Mouse (Mus musculus) heart, embryonic 11.5 days (tissue): ENCODE results near the gene Polk. TPM values are rescaled to one million over a fixed set of nuclear protein-coding genes. Genes with fewer than 3 reads are reported as not detected.

ENCODE experiments used
- ATAC-seq: fragments of 200-750 bp; cut with Nextera tagmentation; replicated peaks from 2 replicates; pipeline ENCODE4 v1.8.0; 2017; ENCODE audit warnings: moderate library complexity; ENCODE audit not compliant: insufficient number of reproducible peaks, low FRiP score, low TSS enrichment
- H3K27ac ChIP-seq: fragments of 300-500 bp; sonication (generic); 2 replicates; pipeline ENCODE4 v1.5.1; 2014; ENCODE audit warnings: mild to moderate bottlenecking, low read depth, low read length
- H3K27me3 ChIP-seq: fragments of 300-500 bp; sonication (generic); 2 replicates; pipeline ENCODE4 v1.6.1; 2014; ENCODE audit warnings: mild to moderate bottlenecking, low read length, mixed read lengths; ENCODE audit not compliant: control insufficient read depth, insufficient read depth
- H3K36me3 ChIP-seq: fragments of 300-500 bp; sonication (generic); 2 replicates; pipeline ENCODE4 v1.6.1; 2014; ENCODE audit warnings: mild to moderate bottlenecking, low read length, moderate library complexity, mixed read lengths; ENCODE audit not compliant: control insufficient read depth, insufficient read depth
- H3K4me1 ChIP-seq: fragments of 300-500 bp; sonication (generic); 2 replicates; pipeline ENCODE4 v1.6.1; 2014; ENCODE audit warnings: low read length; ENCODE audit not compliant: control insufficient read depth, insufficient read depth
- H3K4me2 ChIP-seq: fragments of 300-500 bp; sonication (generic); 2 replicates; pipeline ENCODE4 v1.6.1; 2014; ENCODE audit warnings: mild to moderate bottlenecking, moderate library complexity
- H3K4me3 ChIP-seq: fragments of 300-500 bp; sonication (generic); 2 replicates; pipeline ENCODE4 v1.5.1; 2014; ENCODE audit warnings: low read depth, low read length
- H3K9ac ChIP-seq: fragments of 300-500 bp; sonication (generic); 2 replicates; pipeline ENCODE4 v1.6.1; 2014; ENCODE audit warnings: mild to moderate bottlenecking, low read depth, low read length, moderate library complexity
- H3K9me3 ChIP-seq: fragments of 300-500 bp; sonication (generic); replicated peaks from 2 replicates; pipeline ENCODE4 v1.6.1; 2016; ENCODE audit warnings: low read length; ENCODE audit not compliant: control insufficient read depth
- WGBS: fragments of 180-500 bp; shearing (Covaris S2); extraction: QIAGEN DNeasy Blood & Tissue Kit; methylation state at CpG from one replicate; pipeline ENCODE4 v1.1.7; 2014; ENCODE audit not compliant: insufficient replicate concordance; 5-methylcytosine and 5-hydroxymethylcytosine counted together
- polyA plus RNA-seq: library from polyadenylated mRNA; unstranded; fragments of >200 nt; fragmentation: Nextera tagmentation; extraction: Ambion mirVana; gene quantifications from 2 replicates; pipeline ENCODE4 v1.2.1, GENCODE M21; 2014

Polk gene
- polyA plus RNA-seq = 5.8 and 7.6 TPM in 2 replicates

- Histone ChIP-seq H3K27ac (peak within 1 kb of the TSS; percentile 92), H3K4me1 (peaks cover 3% of the 10 kb centered on the region; the same call in 1 of the 2 replicates), H3K36me3 (no peaks in the 10 kb centered on the region), H3K4me3 (peak within 1 kb of the TSS; percentile 97), H3K4me2 (peak within 1 kb of the TSS; percentile 79), H3K27me3 (no peaks in the 10 kb centered on the region), H3K9me3 (no peaks in the 10 kb centered on the region), H3K9ac (peak within 1 kb of the TSS; percentile 93)
- WGBS = under 1% methylated on average over 48 of the region's 50 CpGs
- peak; percentile 100 for ATAC-seq
These were observed at the start of gene Polk, which contains the start of gene Col4a3bp for GRCm38 (mm10) chr13:96542081-96542889. Gene Polk, minus strand, starts transcription at chr13:96542579. Gene Col4a3bp, plus strand, starts transcription at chr13:96542618.

GRCm38 (mm10) chr13:96588642-96589041 lies 46.3 kb upstream of the Polk start:
- H3K27me3 ChIP-seq = no peaks in the 10 kb centered on the region
- no peak for ATAC-seq
- 76% methylated on average over 1 of the region's 1 CpGs for WGBS

GRCm38 (mm10) chr13:96586540-96586939 lies 44.2 kb upstream of the Polk start:
- WGBS = 96% methylated on average over 5 of the region's 5 CpGs
- H3K36me3 ChIP-seq = no peaks in the 10 kb centered on the region
- H3K27me3 ChIP-seq = no peaks in the 10 kb centered on the region
- H3K4me3 ChIP-seq = no peak overlapping the region
- H3K4me1 ChIP-seq = no peaks in the 10 kb centered on the region
- no peak overlapping the region for H3K4me2 ChIP-seq
- H3K9me3 ChIP-seq = no peaks in the 10 kb centered on the region
- no peak overlapping the region for H3K27ac ChIP-seq
- no peak for ATAC-seq
- H3K9ac ChIP-seq = no peak overlapping the region

More at GRCm38 (mm10) chr13:96588642-96589041, 46.3 kb upstream of the Polk start:
- Histone ChIP-seq H3K27ac (no peak overlapping the region), H3K4me1 (no peaks in the 10 kb centered on the region), H3K4me2 (no peak overlapping the region), H3K4me3 (no peak overlapping the region), H3K9me3 (no peaks in the 10 kb centered on the region), H3K9ac (no peak overlapping the region), H3K36me3 (no peaks in the 10 kb centered on the region)

GRCm38 (mm10) chr13:96584201-96584600 lies 41.8 kb upstream of the Polk start:
- no peaks in the 10 kb centered on the region for H3K4me1 ChIP-seq
- no peak overlapping the region for H3K4me3 ChIP-seq
- no peaks in the 10 kb centered on the region for H3K27me3 ChIP-seq
- no peaks in the 10 kb centered on the region for H3K9me3 ChIP-seq
- H3K9ac ChIP-seq = no peak overlapping the region
- H3K27ac ChIP-seq = no peak overlapping the region
- no peak for ATAC-seq
- WGBS = 85% methylated on average over 2 of the region's 2 CpGs
- no peaks in the 10 kb centered on the region for H3K36me3 ChIP-seq
- H3K4me2 ChIP-seq = no peak overlapping the region

GRCm38 (mm10) chr13:96579979-96580378 lies 37.6 kb upstream of the Polk start:
- no peaks in the 10 kb centered on the region for H3K27me3 ChIP-seq
- no peak for ATAC-seq
- 91% methylated on average over 1 of the region's 1 CpGs for WGBS
- H3K27ac ChIP-seq = no peak overlapping the region
- no peaks in the 10 kb centered on the region for H3K4me1 ChIP-seq
- no peak overlapping the region for H3K4me3 ChIP-seq
- H3K9me3 ChIP-seq = no peaks in the 10 kb centered on the region
- no peak overlapping the region for H3K4me2 ChIP-seq
- H3K9ac ChIP-seq = no peak overlapping the region
- H3K36me3 ChIP-seq = no peaks in the 10 kb centered on the region

GRCm38 (mm10) chr13:96579104-96579503 lies 36.7 kb upstream of the Polk start:
- H3K4me3 ChIP-seq = no peak overlapping the region
- no peak overlapping the region for H3K27ac ChIP-seq
- no peaks in the 10 kb centered on the region for H3K36me3 ChIP-seq
- no peak overlapping the region for H3K9ac ChIP-seq
- no peaks in the 10 kb centered on the region for H3K27me3 ChIP-seq
- 90% methylated on average over 2 of the region's 2 CpGs for WGBS
- no peak for ATAC-seq
- no peak overlapping the region for H3K4me2 ChIP-seq
- no peaks in the 10 kb centered on the region for H3K4me1 ChIP-seq
- no peaks in the 10 kb centered on the region for H3K9me3 ChIP-seq

- H3K4me1 ChIP-seq = no peaks in the 10 kb centered on the region; the same call in 1 of the 2 replicates
- H3K9me3 ChIP-seq = no peaks in the 10 kb centered on the region
- no peak overlapping the region for H3K27ac ChIP-seq
- no peak overlapping the region for H3K9ac ChIP-seq
- WGBS = 76% methylated on average over 2 of the region's 2 CpGs
- no peak for ATAC-seq
- no peaks in the 10 kb centered on the region for H3K36me3 ChIP-seq
- H3K27me3 ChIP-seq = no peaks in the 10 kb centered on the region
- H3K4me2 ChIP-seq = no peak overlapping the region
- no peak overlapping the region for H3K4me3 ChIP-seq
These were observed 31.8 kb upstream of the Polk start for GRCm38 (mm10) chr13:96574170-96574569.

- 80% methylated on average over 6 of the region's 6 CpGs for WGBS
- Histone ChIP-seq H3K4me3 (no peak overlapping the region), H3K27me3 (no peaks in the 10 kb centered on the region), H3K4me2 (no peak overlapping the region), H3K9me3 (no peaks in the 10 kb centered on the region), H3K36me3 (no peaks in the 10 kb centered on the region), H3K27ac (no peak overlapping the region), H3K4me1 (no peaks in the 10 kb centered on the region; the same call in 1 of the 2 replicates), H3K9ac (no peak overlapping the region)
- ATAC-seq = no peak
These were observed 28.6 kb upstream of the Polk start for GRCm38 (mm10) chr13:96571016-96571361.
